Mouse (Mus musculus): ENCODE data around the gene D930007J09Rik. TPM values are rescaled to one million over a fixed set of nuclear protein-coding genes. Genes with fewer than 3 reads are reported as not detected.

The D930007J09Rik gene
- total RNA-seq (2017) = not detected in 3 replicates

DNA sequence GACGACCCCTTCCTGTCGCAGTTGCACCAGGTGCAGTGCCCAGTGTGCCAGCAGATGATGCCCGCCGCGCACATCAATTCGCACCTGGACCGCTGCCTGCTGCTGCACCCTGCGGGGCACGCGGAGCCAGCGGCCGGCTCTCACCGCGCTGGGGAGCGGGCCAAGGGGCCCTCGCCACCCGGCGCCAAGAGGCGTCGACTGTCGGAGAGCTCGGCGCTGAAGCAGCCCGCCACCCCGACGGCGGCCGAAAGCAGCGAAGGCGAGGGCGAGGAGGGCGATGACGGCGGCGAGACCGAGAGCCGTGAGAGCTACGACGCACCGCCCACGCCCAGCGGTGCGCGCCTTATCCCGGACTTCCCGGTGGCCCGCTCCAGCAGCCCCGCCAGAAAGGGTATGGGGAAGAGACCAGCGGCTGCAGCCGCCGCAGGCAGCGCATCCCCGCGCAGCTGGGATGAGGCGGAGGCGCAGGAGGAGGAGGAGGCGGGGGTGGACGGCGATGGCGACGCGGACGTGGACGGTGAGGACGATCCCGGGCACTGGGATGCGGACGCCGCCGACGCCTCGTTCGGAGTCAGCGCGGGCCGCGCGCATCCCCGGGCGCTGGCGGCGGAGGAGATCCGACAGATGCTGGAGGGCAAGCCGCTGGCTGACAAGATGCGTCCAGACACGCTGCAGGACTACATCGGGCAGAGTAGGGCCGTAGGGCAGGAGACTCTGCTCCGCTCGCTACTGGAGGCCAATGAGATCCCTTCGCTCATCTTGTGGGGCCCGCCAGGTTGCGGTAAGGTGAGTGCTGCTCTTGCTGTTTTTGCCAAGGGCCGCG is at the start of gene D930007J09Rik:
Gene D930007J09Rik (minus strand): TSS at position 591 of the 823 bp plus-strand sequence.
- no peak for ATAC-seq (replicated peaks; ENCODE audit: insufficient number of reproducible peaks, low FRiP score, low TSS enrichment, poor library complexity, severe bottlenecking)

DNA sequence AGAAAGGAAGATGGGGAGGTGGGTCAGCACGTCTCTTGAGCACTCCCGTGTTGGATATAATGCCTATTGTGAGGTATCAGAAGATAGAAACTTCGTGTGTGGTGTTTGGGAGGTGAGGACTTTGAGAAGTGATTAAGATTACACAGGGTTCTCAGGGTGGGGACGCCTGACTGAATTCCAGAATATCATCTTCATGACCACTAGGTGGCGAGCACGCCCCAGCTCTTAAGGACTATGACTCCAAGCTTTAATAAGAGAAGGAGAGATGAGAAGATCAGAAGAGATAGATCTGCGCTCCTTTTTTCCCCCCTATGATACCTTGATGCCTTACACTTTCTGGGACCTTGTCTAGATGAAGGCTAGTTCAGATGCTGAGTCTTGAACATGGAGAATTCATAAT is 49.3 kb upstream of the D930007J09Rik start:
- ATAC-seq (replicated peaks; ENCODE audit: insufficient number of reproducible peaks, low FRiP score, low TSS enrichment, poor library complexity, severe bottlenecking) = peak; percentile 68; the same call in 1 of the 2 replicates

DNA sequence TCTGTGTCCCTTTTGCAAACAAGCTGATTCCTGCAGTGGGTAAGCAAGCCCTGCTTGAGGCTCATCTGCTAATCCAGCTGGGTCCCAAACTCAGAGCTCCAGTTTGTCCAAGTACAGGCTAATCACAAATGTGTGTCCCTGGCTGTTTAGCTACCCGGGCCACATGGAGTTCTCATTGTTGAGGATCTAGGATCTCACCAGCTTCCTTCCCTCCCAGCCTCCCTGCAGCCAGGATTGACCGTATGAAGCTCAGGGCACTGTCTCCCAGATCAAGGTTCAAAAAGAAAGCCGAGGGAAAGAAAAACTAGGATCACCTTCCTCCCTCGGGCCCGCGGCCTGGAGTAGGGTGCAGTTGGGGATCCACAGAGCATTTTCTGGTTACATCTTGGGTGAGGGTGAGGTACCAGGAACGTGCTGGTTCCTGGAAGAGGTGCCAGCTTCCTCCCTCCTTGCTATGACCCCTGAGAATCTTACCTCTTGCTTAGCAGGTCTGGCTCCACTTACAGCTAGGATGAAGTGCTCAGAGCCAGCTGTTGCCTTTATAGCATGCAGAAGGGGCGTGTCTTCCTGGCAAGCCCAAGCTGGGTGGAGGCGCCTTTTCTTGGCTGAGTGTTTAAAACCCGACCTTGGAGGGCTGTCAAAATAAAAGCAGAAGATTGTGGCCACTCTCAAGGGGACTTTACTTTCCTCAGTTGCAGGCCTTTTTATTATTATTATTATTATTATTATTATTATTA is 48.2 kb upstream of the D930007J09Rik start, which contains the start of gene Serpinb1a:
Gene Serpinb1a (minus strand): TSS at position 518 of the 737 bp plus-strand sequence.
- 0 out of 2 replicates have a peak, but pooled peaks have one; percentile 23 for ATAC-seq (replicated peaks; ENCODE audit: insufficient number of reproducible peaks, low FRiP score, low TSS enrichment, poor library complexity, severe bottlenecking)

- ATAC-seq (replicated peaks; ENCODE audit: insufficient number of reproducible peaks, low FRiP score, low TSS enrichment, poor library complexity, severe bottlenecking) = no peak
These were observed 47.5 kb upstream of the D930007J09Rik start for GRCm38 (mm10) chr13:32850156-32850555.

GRCm38 (mm10) chr13:32849531-32850123 is 47.0 kb upstream of the D930007J09Rik start:
- ATAC-seq (replicated peaks; ENCODE audit: insufficient number of reproducible peaks, low FRiP score, low TSS enrichment, poor library complexity, severe bottlenecking) = no peak

GRCm38 (mm10) chr13:32849092-32849491 is 46.4 kb upstream of the D930007J09Rik start:
- no peak; the same call in 1 of the 2 replicates for ATAC-seq (replicated peaks; ENCODE audit: insufficient number of reproducible peaks, low FRiP score, low TSS enrichment, poor library complexity, severe bottlenecking)

GRCm38 (mm10) chr13:32846221-32846620 is 43.6 kb upstream of the D930007J09Rik start:
- ATAC-seq (replicated peaks; ENCODE audit: insufficient number of reproducible peaks, low FRiP score, low TSS enrichment, poor library complexity, severe bottlenecking) = no peak

- no peak for ATAC-seq (replicated peaks; ENCODE audit: insufficient number of reproducible peaks, low FRiP score, low TSS enrichment, poor library complexity, severe bottlenecking)
These were observed 38.7 kb upstream of the D930007J09Rik start for GRCm38 (mm10) chr13:32841349-32841748.

DNA sequence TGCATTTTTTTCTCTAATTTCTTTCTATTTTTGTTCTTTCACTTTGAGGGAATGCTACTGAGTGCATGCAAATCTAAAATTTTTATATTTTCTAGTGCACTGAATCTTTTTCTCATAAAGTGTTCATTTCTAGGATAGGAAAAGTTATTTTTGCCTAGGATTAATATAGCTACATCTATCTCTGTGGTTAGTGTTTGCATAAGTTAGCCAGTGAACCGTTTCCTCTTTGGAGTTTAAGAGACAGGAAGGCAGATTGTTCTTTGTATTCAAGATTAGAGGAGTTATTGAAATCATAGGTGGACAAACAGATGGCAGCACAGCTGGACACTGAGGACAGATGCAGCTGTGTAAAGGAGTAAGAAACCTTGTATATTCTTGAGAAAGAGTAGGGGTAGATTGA is 36.7 kb upstream of the D930007J09Rik start:
- no peak for ATAC-seq (replicated peaks; ENCODE audit: insufficient number of reproducible peaks, low FRiP score, low TSS enrichment, poor library complexity, severe bottlenecking)

GRCm38 (mm10) chr13:32834513-32834912 is 31.9 kb upstream of the D930007J09Rik start:
- no peak for ATAC-seq (replicated peaks; ENCODE audit: insufficient number of reproducible peaks, low FRiP score, low TSS enrichment, poor library complexity, severe bottlenecking)

GRCm38 (mm10) chr13:32833237-32833636 is 30.6 kb upstream of the D930007J09Rik start:
- ATAC-seq (replicated peaks; ENCODE audit: insufficient number of reproducible peaks, low FRiP score, low TSS enrichment, poor library complexity, severe bottlenecking) = no peak

GRCm38 (mm10) chr13:32832776-32833175 is 30.1 kb upstream of the D930007J09Rik start:
- no peak for ATAC-seq (replicated peaks; ENCODE audit: insufficient number of reproducible peaks, low FRiP score, low TSS enrichment, poor library complexity, severe bottlenecking)

DNA sequence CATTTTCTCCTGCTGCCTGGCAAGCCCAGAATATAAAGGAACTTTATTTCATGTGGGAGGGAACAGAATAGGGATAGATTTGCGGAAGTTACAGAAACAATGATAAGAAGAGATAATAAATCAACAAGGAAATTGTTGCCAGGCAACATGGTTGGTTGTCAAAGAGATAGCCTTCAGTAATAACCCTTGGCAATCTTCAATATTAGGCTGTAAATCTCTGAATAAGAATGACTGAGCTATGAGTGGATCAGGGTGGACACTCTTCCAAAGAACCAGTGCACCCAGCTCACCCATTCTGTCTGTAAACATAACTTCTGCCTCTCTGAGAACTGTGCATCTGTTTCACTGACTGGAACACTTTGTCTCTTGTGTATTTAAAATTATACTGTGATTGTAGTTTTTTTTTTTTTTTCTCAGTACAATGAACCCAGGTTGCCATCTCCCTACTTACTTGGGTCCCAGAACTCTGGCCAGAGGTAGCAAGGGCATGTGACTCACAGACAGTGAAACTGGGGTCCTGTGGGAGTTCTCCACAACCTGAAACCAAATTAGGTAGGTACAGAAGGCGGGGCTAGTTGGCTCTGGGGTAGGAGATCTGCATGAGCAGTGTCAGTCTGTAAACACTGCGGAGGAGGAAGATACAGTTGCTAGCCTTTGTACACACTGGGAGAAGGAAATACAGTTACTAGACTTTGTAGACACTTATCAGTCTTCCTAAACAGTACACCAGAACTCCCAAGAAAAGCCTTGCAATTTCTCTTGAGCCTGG is 29.0 kb upstream of the D930007J09Rik start:
- peak; percentile 49; the same call in 1 of the 2 replicates for ATAC-seq (replicated peaks; ENCODE audit: insufficient number of reproducible peaks, low FRiP score, low TSS enrichment, poor library complexity, severe bottlenecking)

GRCm38 (mm10) chr13:32828886-32829285 is 26.2 kb upstream of the D930007J09Rik start:
- ATAC-seq (replicated peaks; ENCODE audit: insufficient number of reproducible peaks, low FRiP score, low TSS enrichment, poor library complexity, severe bottlenecking) = no peak

DNA sequence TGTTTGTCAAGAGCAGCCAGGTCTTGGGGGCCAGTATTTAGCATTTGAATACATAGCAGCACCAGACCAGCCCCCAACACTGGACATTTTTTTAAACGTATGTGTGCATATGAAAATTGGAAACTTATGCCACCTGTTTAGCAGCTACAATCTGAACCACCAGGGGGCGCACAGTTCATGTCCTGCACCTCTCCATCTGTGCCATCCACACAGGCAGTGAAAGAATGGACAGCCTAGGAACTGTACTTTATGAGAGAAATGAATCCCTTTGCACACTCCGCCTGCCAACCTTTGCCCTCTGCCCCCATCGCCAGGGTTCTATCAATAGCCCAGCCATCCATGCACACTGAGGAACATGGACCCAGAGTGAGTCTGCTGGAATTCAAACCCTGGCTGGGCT is 25.3 kb upstream of the D930007J09Rik start:
- 0 out of 2 replicates have a peak, but pooled peaks have one; percentile 49 for ATAC-seq (replicated peaks; ENCODE audit: insufficient number of reproducible peaks, low FRiP score, low TSS enrichment, poor library complexity, severe bottlenecking)

DNA sequence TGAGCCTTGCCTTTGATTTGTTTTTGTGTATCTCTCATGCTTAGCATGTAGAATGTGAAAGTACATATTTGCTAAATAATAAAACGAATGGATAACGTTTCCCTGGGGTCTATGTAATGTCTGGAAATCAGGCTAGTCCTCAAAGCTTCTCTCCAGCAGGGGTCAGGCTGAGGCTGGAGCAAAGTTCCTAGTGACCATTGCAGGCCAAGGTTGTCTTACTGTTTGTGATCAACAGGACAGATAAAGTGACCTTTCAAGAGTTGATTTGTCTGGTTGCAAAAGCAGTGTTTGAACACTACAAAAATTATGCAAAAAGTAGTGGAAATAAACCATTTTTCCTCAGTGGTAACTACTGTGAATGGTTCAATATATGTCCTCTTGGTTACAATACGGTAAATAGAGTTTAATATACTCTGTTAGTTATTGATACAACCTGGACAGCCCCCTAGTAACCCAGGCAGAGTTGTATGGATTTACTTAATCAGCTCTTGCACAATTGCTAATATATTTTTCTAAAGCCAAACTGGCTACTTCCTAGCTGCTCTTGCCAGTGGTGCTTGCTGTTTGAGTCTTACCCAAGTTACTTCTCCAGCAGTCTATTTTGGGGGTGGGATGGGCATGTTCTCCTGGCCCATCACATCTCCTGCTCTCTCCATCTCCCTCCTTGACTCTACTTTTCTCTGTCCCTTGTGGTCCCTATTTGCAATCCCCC is 24.6 kb upstream of the D930007J09Rik start:
- ATAC-seq (replicated peaks; ENCODE audit: insufficient number of reproducible peaks, low FRiP score, low TSS enrichment, poor library complexity, severe bottlenecking) = no peak

DNA sequence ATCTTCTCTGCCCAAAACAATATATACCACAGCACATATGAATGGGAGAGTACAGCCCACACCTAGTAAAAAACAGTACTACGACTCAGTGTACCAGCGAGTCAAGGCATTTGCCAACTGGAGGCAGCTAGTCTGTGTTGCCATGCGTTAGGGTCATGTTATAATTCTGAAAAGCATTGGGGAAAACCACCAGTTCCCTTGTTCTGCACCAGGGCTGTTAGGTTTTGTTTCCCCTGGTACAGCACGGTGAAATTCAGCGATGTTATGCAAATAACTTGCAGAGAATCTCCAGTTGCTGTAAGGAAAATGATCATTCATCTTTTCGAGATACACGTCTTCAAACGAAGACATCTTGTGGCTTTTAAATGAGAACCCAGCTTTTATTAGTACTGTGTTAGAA is 22.9 kb upstream of the D930007J09Rik start:
- ATAC-seq (replicated peaks; ENCODE audit: insufficient number of reproducible peaks, low FRiP score, low TSS enrichment, poor library complexity, severe bottlenecking) = no peak
